Mouse (Mus musculus): ENCODE results near the gene Mrgpra2a.
"Not testable (repeated sequence)": the region's sequence is repeated elsewhere in the genome, so short reads cannot be mapped to it uniquely, and the experiment has no call there.

Gene Mrgpra2a

DNA sequence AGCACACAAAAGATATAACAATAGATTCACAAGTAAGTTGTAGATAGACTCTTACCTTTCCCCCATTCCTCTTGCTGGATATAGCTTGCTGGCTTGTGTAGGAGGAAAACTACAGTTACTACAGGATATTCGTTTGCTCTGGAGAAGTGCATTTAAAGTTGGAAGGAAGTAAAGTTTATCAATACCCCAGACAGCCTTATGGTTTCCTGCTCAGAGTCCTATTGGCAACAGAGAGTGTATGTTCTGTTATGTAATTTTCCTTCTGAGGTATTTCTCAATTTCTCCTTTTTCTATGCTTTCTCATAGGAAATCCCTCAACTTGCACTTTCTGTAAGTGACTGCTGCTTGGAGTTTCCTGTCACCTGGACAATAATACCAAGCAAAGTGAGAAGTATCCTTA lies at the start of gene Mrgpra2a:
Mrgpra2a (minus strand) TSS at position 125 of the 400 bp plus-strand sequence.
- not testable (repeated sequence) for DNase-seq (ENCODE audit: low read depth, low spot score)

DNA sequence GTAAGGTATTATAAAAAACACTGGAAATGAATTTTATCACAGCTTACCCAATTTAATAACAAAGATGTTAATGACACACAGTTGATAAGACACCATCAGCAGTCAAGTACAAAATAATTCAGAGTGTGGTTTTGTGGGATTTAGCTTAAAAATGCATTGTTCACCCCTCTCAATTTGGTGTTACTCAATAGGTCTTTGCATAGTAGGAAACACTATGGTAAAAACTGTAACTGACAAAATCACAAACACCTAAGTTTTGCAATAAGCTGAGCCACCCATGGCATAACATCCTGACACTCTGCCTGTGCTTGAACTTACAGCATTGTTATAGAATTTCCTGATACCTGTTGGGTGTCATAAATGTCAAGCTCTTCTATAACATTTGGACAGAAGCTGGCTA lies 39.3 kb upstream of the Mrgpra2a start:
- DNase-seq (ENCODE audit: low read depth, low spot score): not testable (repeated sequence)

DNA sequence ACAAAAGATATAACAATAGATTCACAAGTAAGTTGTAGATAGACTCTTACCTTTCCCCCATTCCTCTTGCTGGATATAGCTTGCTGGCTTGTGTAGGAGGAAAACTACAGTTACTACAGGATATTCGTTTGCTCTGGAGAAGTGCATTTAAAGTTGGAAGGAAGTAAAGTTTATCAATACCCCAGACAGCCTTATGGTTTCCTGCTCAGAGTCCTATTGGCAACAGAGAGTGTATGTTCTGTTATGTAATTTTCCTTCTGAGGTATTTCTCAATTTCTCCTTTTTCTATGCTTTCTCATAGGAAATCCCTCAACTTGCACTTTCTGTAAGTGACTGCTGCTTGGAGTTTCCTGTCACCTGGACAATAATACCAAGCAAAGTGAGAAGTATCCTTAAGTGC lies 37.5 kb upstream of the Mrgpra2a start:
- not testable (repeated sequence) for DNase-seq (ENCODE audit: low read depth, low spot score)

DNA sequence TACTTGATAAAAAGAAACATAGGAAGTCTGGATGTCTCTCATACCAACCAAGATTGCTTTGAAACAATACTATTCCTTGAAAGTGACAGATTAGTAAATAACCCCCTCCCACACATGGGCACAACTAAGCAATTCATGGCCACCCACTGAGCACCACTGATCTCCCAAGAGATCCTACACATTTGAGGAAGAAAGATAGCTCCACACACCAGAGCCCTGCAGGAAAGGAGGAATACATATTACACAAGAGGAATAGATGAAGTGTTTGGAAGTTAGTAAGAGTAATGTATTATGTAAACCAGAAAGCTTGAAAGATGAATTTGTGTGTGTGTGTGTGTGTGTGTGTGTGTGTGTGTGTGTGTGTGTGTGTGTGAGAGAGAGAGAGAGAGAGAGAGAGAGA lies 31.2 kb upstream of the Mrgpra2a start:
- DNase-seq (ENCODE audit: low read depth, low spot score): not testable (repeated sequence)

DNA sequence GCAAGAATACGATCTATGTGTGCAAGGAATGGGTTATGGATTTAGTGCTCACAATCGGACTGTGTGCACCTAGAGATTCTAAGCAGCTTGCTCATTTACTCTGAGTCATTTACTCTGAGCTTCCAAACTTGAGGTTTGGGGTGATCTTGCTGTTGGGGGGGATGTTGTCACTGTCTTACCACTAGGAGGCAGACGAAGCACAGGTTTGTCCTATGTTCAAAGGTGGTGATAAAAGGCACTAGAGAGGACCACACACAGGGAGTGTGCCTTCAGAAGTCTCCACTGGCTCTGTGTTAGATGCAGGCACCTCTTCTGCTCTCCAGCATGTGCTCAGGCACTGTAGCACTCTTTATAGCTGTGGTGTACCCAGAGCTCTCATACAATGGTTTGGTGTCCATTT lies 22.0 kb upstream of the Mrgpra2a start:
- not testable (repeated sequence) for DNase-seq (ENCODE audit: low read depth, low spot score)

DNA sequence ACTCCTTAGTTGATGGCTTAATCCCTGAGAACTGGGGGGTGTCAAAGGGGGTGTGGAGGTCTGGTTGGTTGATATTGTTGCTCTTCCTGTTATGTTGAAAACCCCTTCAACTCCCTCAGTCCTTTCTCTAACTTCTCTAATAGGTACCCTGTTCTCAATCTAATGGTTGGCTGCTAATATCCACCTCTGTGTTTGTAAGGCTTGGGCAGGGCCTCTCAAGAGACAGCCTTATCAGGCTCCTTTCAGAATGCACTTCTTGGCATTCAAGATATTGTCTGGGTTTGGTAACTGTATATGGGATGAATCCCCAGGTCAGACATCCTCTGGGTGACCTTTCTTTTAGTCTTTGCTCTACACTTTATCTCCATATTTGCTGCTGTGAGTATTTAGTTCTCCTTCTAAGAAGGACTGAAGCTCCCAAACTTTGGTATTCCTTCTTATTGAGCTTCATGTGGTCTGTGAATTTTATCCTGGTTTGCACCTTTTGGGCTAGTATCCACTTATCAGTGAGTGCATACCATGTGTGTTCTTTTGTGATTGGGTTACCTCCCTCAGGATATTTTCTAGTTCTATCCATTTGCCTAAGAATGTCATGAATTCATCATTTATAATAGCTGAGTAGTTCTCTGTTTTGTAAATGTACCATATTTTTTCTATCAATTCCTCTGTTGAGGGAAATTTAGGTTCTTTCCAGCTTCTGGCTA lies 13.5 kb upstream of the Mrgpra2a start:
- not testable (repeated sequence) for DNase-seq (ENCODE audit: low read depth, low spot score)

DNA sequence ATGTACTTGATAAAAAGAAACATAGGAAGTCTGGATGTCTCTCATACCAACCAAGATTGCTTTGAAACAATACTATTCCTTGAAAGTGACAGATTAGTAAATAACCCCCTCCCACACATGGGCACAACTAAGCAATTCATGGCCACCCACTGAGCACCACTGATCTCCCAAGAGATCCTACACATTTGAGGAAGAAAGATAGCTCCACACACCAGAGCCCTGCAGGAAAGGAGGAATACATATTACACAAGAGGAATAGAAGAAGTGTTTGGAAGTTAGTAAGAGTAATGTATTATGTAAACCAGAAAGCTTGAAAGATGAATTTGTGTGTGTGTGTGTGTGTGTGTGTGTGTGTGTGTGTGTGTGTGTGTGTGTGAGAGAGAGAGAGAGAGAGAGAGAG lies 6.2 kb downstream of the Mrgpra2a start:
- not testable (repeated sequence) for DNase-seq (ENCODE audit: low read depth, low spot score)

DNA sequence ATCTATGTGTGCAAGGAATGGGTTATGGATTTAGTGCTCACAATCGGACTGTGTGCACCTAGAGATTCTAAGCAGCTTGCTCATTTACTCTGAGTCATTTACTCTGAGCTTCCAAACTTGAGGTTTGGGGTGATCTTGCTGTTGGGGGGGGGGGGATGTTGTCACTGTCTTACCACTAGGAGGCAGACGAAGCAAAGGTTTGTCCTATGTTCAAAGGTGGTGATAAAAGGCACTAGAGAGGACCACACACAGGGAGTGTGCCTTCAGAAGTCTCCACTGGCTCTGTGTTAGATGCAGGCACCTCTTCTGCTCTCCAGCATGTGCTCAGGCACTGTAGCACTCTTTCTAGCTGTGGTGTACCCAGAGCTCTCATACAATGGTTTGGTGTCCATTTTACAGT lies 15.5 kb downstream of the Mrgpra2a start:
- DNase-seq (ENCODE audit: low read depth, low spot score): not testable (repeated sequence)

DNA sequence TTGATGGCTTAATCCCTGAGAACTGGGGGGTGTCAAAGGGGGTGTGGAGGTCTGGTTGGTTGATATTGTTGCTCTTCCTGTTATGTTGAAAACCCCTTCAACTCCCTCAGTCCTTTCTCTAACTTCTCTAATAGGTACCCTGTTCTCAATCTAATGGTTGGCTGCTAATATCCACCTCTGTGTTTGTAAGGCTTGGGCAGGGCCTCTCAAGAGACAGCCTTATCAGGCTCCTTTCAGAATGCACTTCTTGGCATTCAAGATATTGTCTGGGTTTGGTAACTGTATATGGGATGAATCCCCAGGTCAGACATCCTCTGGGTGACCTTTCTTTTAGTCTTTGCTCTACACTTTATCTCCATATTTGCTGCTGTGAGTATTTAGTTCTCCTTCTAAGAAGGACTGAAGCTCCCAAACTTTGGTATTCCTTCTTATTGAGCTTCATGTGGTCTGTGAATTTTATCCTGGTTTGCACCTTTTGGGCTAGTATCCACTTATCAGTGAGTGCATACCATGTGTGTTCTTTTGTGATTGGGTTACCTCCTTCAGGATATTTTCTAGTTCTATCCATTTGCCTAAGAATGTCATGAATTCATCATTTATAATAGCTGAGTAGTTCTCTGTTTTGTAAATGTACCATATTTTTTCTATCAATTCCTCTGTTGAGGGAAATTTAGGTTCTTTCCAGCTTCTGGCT lies 24.0 kb downstream of the Mrgpra2a start:
- DNase-seq (ENCODE audit: low read depth, low spot score): not testable (repeated sequence)

DNA sequence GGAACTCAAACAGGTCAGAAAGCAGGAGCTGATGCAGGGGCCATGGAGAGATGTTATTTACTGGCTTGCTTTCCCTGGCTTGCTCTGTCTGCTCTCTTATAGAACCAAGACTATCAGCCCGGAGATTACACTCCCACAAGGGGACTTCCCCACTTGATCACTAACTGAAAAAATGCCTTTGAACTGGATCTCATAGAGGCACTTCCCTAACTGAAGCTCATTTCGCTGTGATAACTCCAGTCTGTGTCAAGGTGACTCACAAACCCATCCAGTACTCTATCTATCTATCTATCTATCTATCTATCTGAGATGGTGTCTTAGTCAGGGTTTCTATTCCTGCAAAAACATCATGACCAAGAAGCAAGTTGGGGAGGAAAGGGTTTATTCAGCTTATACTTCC lies 41.3 kb downstream of the Mrgpra2a start:
- DNase-seq (ENCODE audit: low read depth, low spot score): no peak

DNA sequence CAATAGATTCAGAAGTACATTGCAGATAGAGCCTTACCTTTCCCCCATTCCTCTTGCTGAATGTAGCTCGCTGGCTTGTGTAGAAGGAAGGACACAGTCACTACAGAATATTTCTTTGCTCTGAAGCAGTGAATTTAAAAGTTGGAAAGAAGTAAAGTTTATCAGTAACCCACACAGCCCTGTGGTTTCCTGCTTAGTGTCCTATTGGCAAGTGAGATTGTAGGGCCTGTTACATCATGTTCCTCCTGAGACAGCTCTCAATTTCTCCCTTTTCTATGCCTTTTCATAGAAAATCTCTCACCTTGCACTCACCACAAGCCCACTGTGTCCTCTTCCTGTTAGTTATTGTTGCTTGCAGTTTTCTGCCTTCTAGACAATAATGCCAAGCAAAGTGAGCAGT lies 42.4 kb downstream of the Mrgpra2a start:
- DNase-seq (ENCODE audit: low read depth, low spot score): no peak

DNA sequence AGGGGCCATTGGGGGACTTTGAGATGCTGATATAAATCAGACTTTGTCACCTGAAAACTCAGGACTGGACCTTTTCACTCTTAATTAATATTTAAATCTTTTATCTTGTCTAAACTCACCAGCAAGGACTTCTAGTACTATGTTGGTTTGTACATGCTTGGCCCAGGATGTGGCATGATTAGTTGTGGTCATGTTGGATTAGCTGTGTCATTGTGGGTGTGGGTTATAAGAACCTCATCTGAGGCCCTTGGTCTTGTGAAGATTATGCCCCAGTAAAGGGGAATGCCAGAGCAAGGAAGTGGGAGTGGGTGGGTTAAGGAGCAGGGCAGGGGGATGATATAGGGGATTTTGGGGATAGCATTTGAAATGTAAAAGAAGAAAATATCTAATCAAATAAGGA lies 50.8 kb downstream of the Mrgpra2a start:
- no peak for DNase-seq (ENCODE audit: low read depth, low spot score)
